Mouse (Mus musculus): ENCODE data around the gene Tmem41b. TPM values are rescaled to one million over a fixed set of nuclear protein-coding genes. Genes with fewer than 3 reads are reported as not detected.

Tmem41b gene
- polyA plus RNA-seq, 1 experiment from 2014 or later, result 61.9 TPM

DNA sequence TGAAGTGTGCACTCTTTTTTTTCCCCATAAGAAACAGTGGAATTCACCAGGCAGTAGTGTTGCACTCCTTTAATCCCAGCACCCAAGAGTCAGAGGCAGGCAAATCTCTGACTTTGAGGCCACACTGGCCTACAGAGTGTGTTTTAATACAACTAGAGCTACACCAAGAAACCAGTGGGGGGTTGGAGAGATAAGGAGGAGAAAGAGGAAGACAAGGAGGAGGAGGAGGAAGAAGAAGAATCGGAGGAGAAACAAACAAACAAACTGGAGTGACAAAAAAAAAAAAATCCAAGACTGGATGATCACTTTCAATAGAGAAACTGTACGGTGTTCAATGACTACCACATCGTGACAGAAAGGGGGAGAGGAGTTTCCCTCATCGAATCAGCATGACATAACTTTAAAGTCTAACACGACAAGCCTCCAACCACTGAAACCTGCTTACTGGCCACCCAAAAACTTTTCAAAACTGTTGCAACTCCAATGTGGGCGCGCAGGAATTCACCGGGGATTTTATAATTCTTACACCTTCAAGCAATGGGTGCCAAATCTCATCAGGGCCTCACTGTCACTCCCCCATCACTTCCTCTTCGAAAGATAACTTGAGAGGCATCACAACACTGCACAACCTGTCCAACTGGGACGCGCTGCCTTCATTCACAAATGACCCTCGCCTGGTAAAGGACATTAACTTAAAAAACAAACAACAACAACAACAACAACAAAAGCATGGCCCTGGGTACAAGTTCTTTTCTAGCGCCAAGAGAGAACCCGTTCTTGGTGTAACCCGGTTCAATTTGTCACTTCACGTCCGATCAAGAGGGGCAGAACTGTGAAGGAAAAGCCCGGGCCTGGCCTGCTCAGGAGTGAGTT, 27.6 kb downstream of the Tmem41b start:
- DNase-seq (ENCODE audit: low spot score), result peak; percentile 60
- Histone ChIP-seq H3K27me3 (replicated peaks; ENCODE audit: control insufficient read depth, insufficient read depth, low read length) (no peaks in the 10 kb centered on the region), H3K4me2 (ENCODE audit: low read length) (peak overlapping the region; percentile 79), H3K4me1 (replicated peaks; ENCODE audit: control insufficient read depth, insufficient read depth, low read length) (peaks cover 42% of the 10 kb centered on the region), H3K36me3 (ENCODE audit: control insufficient read depth, insufficient read depth, low read length) (no peaks in the 10 kb centered on the region), H3K9me3 (ENCODE audit: control insufficient read depth, low read length) (peaks cover 3% of the 10 kb centered on the region; the same call in 1 of the 2 replicates), H3K9ac (ENCODE audit: low read length) (peak overlapping the region; percentile 95), H3K4me3 (ENCODE audit: low read depth, low read length) (peak overlapping the region; percentile 74), H3K27ac (ENCODE audit: low read depth) (peak overlapping the region; percentile 83; the same call in 1 of the 2 replicates)
- WGBS, result 8% methylated on average over 18 of the region's 18 CpGs
- ATAC-seq (replicated peaks; ENCODE audit: low FRiP score, low TSS enrichment, low read depth), result peak; percentile 1; the same call in 1 of the 2 replicates

- 77% methylated on average over 8 of the region's 8 CpGs for WGBS
- ATAC-seq (replicated peaks; ENCODE audit: low FRiP score, low TSS enrichment, low read depth) (no peak), DNase-seq (ENCODE audit: low spot score) (no peak)
- Histone ChIP-seq H3K4me2 (ENCODE audit: low read length) (peak overlapping the region; percentile 79), H3K27me3 (replicated peaks; ENCODE audit: control insufficient read depth, insufficient read depth, low read length) (no peaks in the 10 kb centered on the region), H3K9me3 (ENCODE audit: control insufficient read depth, low read length) (no peaks in the 10 kb centered on the region), H3K27ac (ENCODE audit: low read depth) (no peak overlapping the region), H3K36me3 (ENCODE audit: control insufficient read depth, insufficient read depth, low read length) (no peaks in the 10 kb centered on the region), H3K4me1 (replicated peaks; ENCODE audit: control insufficient read depth, insufficient read depth, low read length) (peaks cover 42% of the 10 kb centered on the region), H3K4me3 (ENCODE audit: low read depth, low read length) (peak overlapping the region; percentile 74), H3K9ac (ENCODE audit: low read length) (no peak overlapping the region; the same call in 1 of the 2 replicates)
Observed at GRCm38 (mm10) chr7:109957996-109958789, 28.5 kb downstream of the Tmem41b start.

DNA sequence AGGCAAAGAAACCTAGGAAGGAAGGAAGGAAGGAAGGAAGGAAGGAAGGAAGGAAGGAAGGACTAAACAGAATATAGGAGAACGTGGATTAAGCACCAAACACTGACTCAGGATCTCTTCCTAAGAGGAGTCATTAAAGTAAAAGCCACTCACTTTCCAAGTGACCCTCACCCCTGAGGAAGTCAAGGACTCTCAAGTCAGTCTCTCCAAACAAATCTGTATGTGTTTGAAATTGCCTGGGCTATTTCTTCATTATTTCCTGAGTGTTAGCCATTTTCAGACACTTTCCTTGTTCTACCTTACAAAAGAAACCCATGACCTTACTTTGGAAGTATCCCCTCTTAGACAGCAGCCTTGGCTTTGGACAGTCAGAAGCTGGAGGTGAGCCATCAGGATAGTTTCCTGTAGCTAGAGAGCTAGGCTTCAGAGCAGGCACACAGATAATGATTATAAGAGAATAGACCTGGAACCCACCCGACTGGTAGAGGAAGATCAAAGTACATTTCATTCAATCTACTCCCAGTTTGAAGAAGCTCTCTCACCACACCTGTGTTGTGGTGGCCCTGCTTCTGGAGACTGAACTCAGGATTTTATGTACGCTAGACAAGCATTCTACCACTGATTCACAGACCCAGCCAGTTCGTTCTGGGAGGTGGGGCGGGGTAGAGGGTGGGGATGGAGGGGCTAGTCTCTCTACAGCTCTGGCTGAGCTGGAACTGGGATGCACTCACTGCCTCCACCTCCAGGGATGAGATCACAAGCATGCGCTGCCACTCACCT, 31.9 kb downstream of the Tmem41b start:
- no peaks in the 10 kb centered on the region for H3K36me3 ChIP-seq (ENCODE audit: control insufficient read depth, insufficient read depth, low read length)
- no peaks in the 10 kb centered on the region for H3K9me3 ChIP-seq (ENCODE audit: control insufficient read depth, low read length)
- H3K4me2 ChIP-seq (ENCODE audit: low read length), result no peak overlapping the region
- H3K4me3 ChIP-seq (ENCODE audit: low read depth, low read length), result no peak overlapping the region
- H3K9ac ChIP-seq (ENCODE audit: low read length), result no peak overlapping the region
- DNase-seq (ENCODE audit: low spot score), result no peak
- H3K4me1 ChIP-seq (replicated peaks; ENCODE audit: control insufficient read depth, insufficient read depth, low read length), result peaks cover 38% of the 10 kb centered on the region
- H3K27me3 ChIP-seq (replicated peaks; ENCODE audit: control insufficient read depth, insufficient read depth, low read length), result no peaks in the 10 kb centered on the region
- ATAC-seq (replicated peaks; ENCODE audit: low FRiP score, low TSS enrichment, low read depth), result no peak
- 49% methylated on average over 6 of the region's 6 CpGs for WGBS
- no peak overlapping the region for H3K27ac ChIP-seq (ENCODE audit: low read depth)

GRCm38 (mm10) chr7:109951297-109951696, 35.4 kb downstream of the Tmem41b start:
- peaks cover 22% of the 10 kb centered on the region for H3K4me1 ChIP-seq (replicated peaks; ENCODE audit: control insufficient read depth, insufficient read depth, low read length)
- no peak for ATAC-seq (replicated peaks; ENCODE audit: low FRiP score, low TSS enrichment, low read depth)
- no peaks in the 10 kb centered on the region for H3K27me3 ChIP-seq (replicated peaks; ENCODE audit: control insufficient read depth, insufficient read depth, low read length)
- 63% methylated on average over 4 of the region's 4 CpGs for WGBS
- H3K4me2 ChIP-seq (ENCODE audit: low read length), result no peak overlapping the region
- DNase-seq (ENCODE audit: low spot score), result no peak
- H3K36me3 ChIP-seq (ENCODE audit: control insufficient read depth, insufficient read depth, low read length), result no peaks in the 10 kb centered on the region
- H3K4me3 ChIP-seq (ENCODE audit: low read depth, low read length), result no peak overlapping the region
- no peak overlapping the region for H3K9ac ChIP-seq (ENCODE audit: low read length)
- H3K27ac ChIP-seq (ENCODE audit: low read depth), result no peak overlapping the region
- H3K9me3 ChIP-seq (ENCODE audit: control insufficient read depth, low read length), result no peaks in the 10 kb centered on the region

GRCm38 (mm10) chr7:109944421-109945034, 42.2 kb downstream of the Tmem41b start:
- ATAC-seq (replicated peaks; ENCODE audit: low FRiP score, low TSS enrichment, low read depth) (no peak), DNase-seq (ENCODE audit: low spot score) (no peak)
- Histone ChIP-seq H3K9ac (ENCODE audit: low read length) (no peak overlapping the region), H3K9me3 (ENCODE audit: control insufficient read depth, low read length) (no peaks in the 10 kb centered on the region), H3K27ac (ENCODE audit: low read depth) (no peak overlapping the region), H3K4me2 (ENCODE audit: low read length) (no peak overlapping the region), H3K4me1 (replicated peaks; ENCODE audit: control insufficient read depth, insufficient read depth, low read length) (0 out of 2 replicates have a peak, but pooled peaks cover 3% of the 10 kb centered on the region), H3K27me3 (replicated peaks; ENCODE audit: control insufficient read depth, insufficient read depth, low read length) (no peaks in the 10 kb centered on the region), H3K4me3 (ENCODE audit: low read depth, low read length) (no peak overlapping the region), H3K36me3 (ENCODE audit: control insufficient read depth, insufficient read depth, low read length) (no peaks in the 10 kb centered on the region)
- WGBS, result 68% methylated on average over 6 of the region's 6 CpGs

DNA sequence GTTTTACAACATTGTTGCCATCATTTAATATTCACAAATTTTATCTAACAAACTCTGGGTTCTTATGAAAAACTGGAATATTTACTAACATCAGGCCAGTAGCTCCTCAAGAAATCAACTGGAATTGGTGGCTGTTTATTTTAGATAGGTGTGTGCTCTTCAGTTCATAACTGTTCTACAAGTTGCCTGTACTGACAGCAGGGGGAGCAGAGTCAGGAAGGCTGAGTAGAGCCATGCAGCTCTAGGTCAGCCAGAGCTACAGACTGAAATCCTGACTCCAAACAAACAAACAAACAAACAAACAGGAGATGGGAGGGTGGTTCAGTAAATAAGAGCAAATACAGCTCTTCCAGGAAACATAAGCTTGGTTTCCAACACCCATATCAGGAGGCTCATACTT, 57.1 kb downstream of the Tmem41b start:
- ATAC-seq (replicated peaks; ENCODE audit: low FRiP score, low TSS enrichment, low read depth) (no peak), DNase-seq (ENCODE audit: low spot score) (no peak)
- H3K27ac ChIP-seq (ENCODE audit: low read depth), result no peak overlapping the region
- H3K36me3 ChIP-seq (ENCODE audit: control insufficient read depth, insufficient read depth, low read length), result peaks cover 70% of the 10 kb centered on the region
- no peaks in the 10 kb centered on the region for H3K9me3 ChIP-seq (ENCODE audit: control insufficient read depth, low read length)
- H3K9ac ChIP-seq (ENCODE audit: low read length), result no peak overlapping the region
- H3K4me3 ChIP-seq (ENCODE audit: low read depth, low read length), result no peak overlapping the region
- H3K4me2 ChIP-seq (ENCODE audit: low read length), result no peak overlapping the region
- H3K4me1 ChIP-seq (replicated peaks; ENCODE audit: control insufficient read depth, insufficient read depth, low read length), result no peaks in the 10 kb centered on the region
- H3K27me3 ChIP-seq (replicated peaks; ENCODE audit: control insufficient read depth, insufficient read depth, low read length), result no peaks in the 10 kb centered on the region

GRCm38 (mm10) chr7:109928365-109928764, 58.4 kb downstream of the Tmem41b start:
- Histone ChIP-seq H3K4me2 (ENCODE audit: low read length) (no peak overlapping the region), H3K9ac (ENCODE audit: low read length) (no peak overlapping the region), H3K27me3 (replicated peaks; ENCODE audit: control insufficient read depth, insufficient read depth, low read length) (no peaks in the 10 kb centered on the region), H3K4me3 (ENCODE audit: low read depth, low read length) (no peak overlapping the region), H3K4me1 (replicated peaks; ENCODE audit: control insufficient read depth, insufficient read depth, low read length) (no peaks in the 10 kb centered on the region), H3K27ac (ENCODE audit: low read depth) (no peak overlapping the region), H3K36me3 (ENCODE audit: control insufficient read depth, insufficient read depth, low read length) (peaks cover 58% of the 10 kb centered on the region), H3K9me3 (ENCODE audit: control insufficient read depth, low read length) (no peaks in the 10 kb centered on the region)
- WGBS, result 91% methylated on average over 6 of the region's 6 CpGs
- DNase-seq (ENCODE audit: low spot score) (no peak), ATAC-seq (replicated peaks; ENCODE audit: low FRiP score, low TSS enrichment, low read depth) (no peak)

DNA sequence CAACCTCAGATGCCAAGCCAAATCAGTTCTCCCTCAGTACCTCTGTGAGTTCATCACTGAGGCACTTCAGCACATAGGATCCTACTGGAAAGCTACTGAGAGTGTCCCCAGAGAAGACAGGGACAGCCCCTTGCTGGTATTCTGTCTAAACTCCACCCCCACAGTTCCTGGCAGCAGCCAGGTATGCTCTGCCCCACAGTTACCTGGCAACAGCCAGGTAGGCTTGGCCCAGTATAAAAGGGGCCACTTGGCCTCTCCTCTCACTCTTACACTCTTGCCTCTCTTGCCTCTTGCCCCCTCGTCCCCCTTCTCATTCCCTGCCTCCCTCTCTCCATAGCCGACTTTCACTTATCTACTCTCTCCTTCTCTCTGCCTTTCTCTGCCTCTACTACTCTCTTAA, 61.8 kb downstream of the Tmem41b start:
- Histone ChIP-seq H3K27me3 (replicated peaks; ENCODE audit: control insufficient read depth, insufficient read depth, low read length) (no peaks in the 10 kb centered on the region), H3K9ac (ENCODE audit: low read length) (no peak overlapping the region), H3K27ac (ENCODE audit: low read depth) (no peak overlapping the region), H3K9me3 (ENCODE audit: control insufficient read depth, low read length) (no peaks in the 10 kb centered on the region), H3K36me3 (ENCODE audit: control insufficient read depth, insufficient read depth, low read length) (peaks cover 58% of the 10 kb centered on the region), H3K4me1 (replicated peaks; ENCODE audit: control insufficient read depth, insufficient read depth, low read length) (no peaks in the 10 kb centered on the region), H3K4me2 (ENCODE audit: low read length) (no peak overlapping the region), H3K4me3 (ENCODE audit: low read depth, low read length) (no peak overlapping the region)
- ATAC-seq (replicated peaks; ENCODE audit: low FRiP score, low TSS enrichment, low read depth), result no peak
- 74% methylated on average over 2 of the region's 2 CpGs for WGBS
- no peak for DNase-seq (ENCODE audit: low spot score)
